Mouse (Mus musculus) hindbrain, embryonic 12.5 days (tissue): ENCODE data around the gene Gm49721. TPM values are rescaled to one million over a fixed set of nuclear protein-coding genes. Genes with fewer than 3 reads are reported as not detected.
A peak's percentile ranks its signal among the peaks of the same experiment; 100 is the strongest.
"Not testable (repeated sequence)": the region's sequence is repeated elsewhere in the genome, so short reads cannot be mapped to it uniquely, and the experiment has no call there.

Experiments used
- ATAC-seq: fragments of 200-750 bp; cut with Nextera tagmentation; 2 replicates; pipeline ENCODE4 v1.8.0; 2017; ENCODE audit warnings: moderate TSS enrichment; ENCODE audit not compliant: low FRiP score
- H3K27ac ChIP-seq: fragments of 300-500 bp; sonication (generic); 2 replicates; pipeline ENCODE4 v1.5.1; 2016; ENCODE audit warnings: mild to moderate bottlenecking
- H3K27me3 ChIP-seq: fragments of 300-500 bp; sonication (generic); 2 replicates; pipeline ENCODE4 v1.6.1; 2016; ENCODE audit warnings: mild to moderate bottlenecking
- H3K36me3 ChIP-seq: fragments of 300-500 bp; sonication (generic); 2 replicates; pipeline ENCODE4 v1.6.1; 2016; ENCODE audit warnings: mild to moderate bottlenecking
- H3K4me1 ChIP-seq: fragments of 300-500 bp; sonication (generic); 2 replicates; pipeline ENCODE4 v1.6.1; 2016
- H3K4me2 ChIP-seq: fragments of 300-500 bp; sonication (generic); replicated peaks from 2 replicates; pipeline ENCODE4 v1.6.1; 2016; ENCODE audit warnings: mild to moderate bottlenecking
- H3K4me3 ChIP-seq: fragments of 300-500 bp; sonication (generic); 2 replicates; pipeline ENCODE4 v1.5.1; 2016; ENCODE audit warnings: mild to moderate bottlenecking
- H3K9ac ChIP-seq: fragments of 300-500 bp; sonication (generic); 2 replicates; pipeline ENCODE4 v1.6.1; 2016; ENCODE audit warnings: mild to moderate bottlenecking, moderate library complexity
- H3K9me3 ChIP-seq: fragments of 300-500 bp; sonication (generic); replicated peaks from 2 replicates; pipeline ENCODE4 v1.6.1; 2016; ENCODE audit warnings: mild to moderate bottlenecking
- WGBS: fragments of 180-500 bp; shearing (Covaris S2); methylation state at CpG from one replicate; pipeline ENCODE4 v1.1.7; 2016; 5-methylcytosine and 5-hydroxymethylcytosine counted together
- polyA plus RNA-seq: library from polyadenylated mRNA; unstranded; fragments of >200 nt; fragmentation: Nextera tagmentation; extraction: Ambion mirVana; gene quantifications from 2 replicates; pipeline ENCODE4 v1.2.1, GENCODE M21; 2016

Gm49721 gene
- polyA plus RNA-seq = 0.48 and 0.84 TPM in 2 replicates

- H3K27ac ChIP-seq, H3K36me3 ChIP-seq, H3K9me3 ChIP-seq, H3K4me1 ChIP-seq, H3K27me3 ChIP-seq: not testable (repeated sequence)
- H3K4me3 ChIP-seq = peak within 1 kb of the TSS; percentile 50
- H3K4me2 ChIP-seq = peak within 1 kb of the TSS; percentile 54
- H3K9ac ChIP-seq = peak within 1 kb of the TSS; percentile 62
- peak; percentile 98 for ATAC-seq
- WGBS = 1% methylated on average over 45 of the region's 68 CpGs
These were observed at the start of gene Gm49721 for GRCm38 (mm10) chr17:6978287-6979248. Gene Gm49721 (plus strand): TSS chr17:6978904.

GRCm38 (mm10) chr17:6931625-6932024, 47.1 kb upstream of the Gm49721 start:
- not testable (repeated sequence) for ATAC-seq, H3K4me2 ChIP-seq, H3K9ac ChIP-seq, H3K36me3 ChIP-seq, H3K9me3 ChIP-seq, H3K27ac ChIP-seq, H3K4me3 ChIP-seq, H3K4me1 ChIP-seq, H3K27me3 ChIP-seq
- 96% methylated on average over 7 of the region's 7 CpGs for WGBS

DNA sequence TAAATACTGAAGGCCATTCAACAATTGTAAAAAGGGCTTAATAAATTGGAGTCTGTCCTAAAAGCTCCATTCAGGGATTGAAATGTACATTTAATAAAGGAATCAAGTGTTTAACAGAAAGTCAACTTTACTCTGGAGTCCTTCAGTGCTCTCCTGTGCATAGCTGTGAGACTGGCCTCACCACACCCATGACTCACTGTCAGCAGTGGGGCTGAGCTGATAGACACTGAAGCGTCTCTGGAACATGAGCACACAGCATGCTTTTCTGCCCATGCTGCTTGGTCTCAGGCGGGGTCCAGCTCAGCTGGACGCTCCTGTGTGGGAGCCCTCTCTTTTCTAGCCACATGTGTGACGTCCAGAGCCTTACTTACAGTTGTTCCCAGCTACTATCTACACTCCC, 36.1 kb upstream of the Gm49721 start:
- H3K36me3 ChIP-seq, H3K9me3 ChIP-seq, H3K27me3 ChIP-seq, H3K4me3 ChIP-seq, ATAC-seq, H3K4me1 ChIP-seq, H3K27ac ChIP-seq, H3K9ac ChIP-seq, H3K4me2 ChIP-seq: not testable (repeated sequence)
- WGBS = no CpG with 5 or more reads among the region's 4 CpGs

GRCm38 (mm10) chr17:6947637-6947983, 31.1 kb upstream of the Gm49721 start:
- not testable (repeated sequence) for H3K27ac ChIP-seq, H3K4me1 ChIP-seq, H3K27me3 ChIP-seq, H3K9me3 ChIP-seq, H3K36me3 ChIP-seq, ATAC-seq
- H3K9ac ChIP-seq = peak overlapping the region; percentile 23; the same call in 1 of the 2 replicates
- peak overlapping the region; percentile 52 for H3K4me3 ChIP-seq
- peak overlapping the region; percentile 62 for H3K4me2 ChIP-seq
- no CpG with 5 or more reads among the region's 8 CpGs for WGBS

GRCm38 (mm10) chr17:6947984-6948768, 30.5 kb upstream of the Gm49721 start, which contains the start of gene Rsph3b:
Gene Rsph3b (minus strand): TSS chr17:6948682.
- H3K9me3 ChIP-seq, H3K27me3 ChIP-seq: not testable (repeated sequence)
- H3K4me3 ChIP-seq = peak within 1 kb of the TSS; percentile 52

DNA sequence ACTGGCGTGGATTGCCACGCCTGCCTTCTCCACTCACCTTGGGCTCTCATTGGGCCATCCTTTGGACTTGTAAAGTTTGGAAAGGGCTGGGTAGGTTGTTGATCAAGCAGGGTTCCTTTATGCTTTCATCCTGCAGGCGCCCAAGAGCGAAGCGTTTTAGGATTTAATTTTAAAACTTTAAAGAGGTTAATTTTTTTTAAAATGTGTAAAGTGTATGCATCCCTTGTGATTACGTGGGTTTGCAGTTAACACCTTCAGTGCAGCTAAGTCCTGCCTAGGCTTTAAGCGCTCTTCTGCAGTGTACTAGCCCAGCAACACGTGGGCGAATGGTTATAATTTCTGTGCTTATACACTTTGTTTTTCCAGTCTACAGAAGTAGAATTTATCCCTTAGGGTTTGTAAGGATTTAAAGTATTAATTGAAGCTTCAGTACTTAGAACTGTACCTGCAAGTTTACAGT, 29.9 kb upstream of the Gm49721 start:
- not testable (repeated sequence) for H3K4me1 ChIP-seq, H3K36me3 ChIP-seq, H3K27me3 ChIP-seq, H3K9me3 ChIP-seq
- peak; percentile 42 for ATAC-seq
- peak overlapping the region; percentile 85 for H3K27ac ChIP-seq
- 20% methylated on average over 9 of the region's 9 CpGs for WGBS
- H3K4me2 ChIP-seq = peak overlapping the region; percentile 62
- H3K9ac ChIP-seq = peak overlapping the region; percentile 56
- peak overlapping the region; percentile 52 for H3K4me3 ChIP-seq

More at GRCm38 (mm10) chr17:6947984-6948768, 30.5 kb upstream of the Gm49721 start, which contains the start of gene Rsph3b:
- peak; percentile 98 for ATAC-seq
- H3K27ac ChIP-seq = peak within 1 kb of the TSS; percentile 85
- not testable (repeated sequence) for H3K4me1 ChIP-seq, H3K36me3 ChIP-seq
- H3K4me2 ChIP-seq = peak within 1 kb of the TSS; percentile 62
- WGBS = under 1% methylated on average over 73 of the region's 73 CpGs
- H3K9ac ChIP-seq = peak within 1 kb of the TSS; percentile 56

DNA sequence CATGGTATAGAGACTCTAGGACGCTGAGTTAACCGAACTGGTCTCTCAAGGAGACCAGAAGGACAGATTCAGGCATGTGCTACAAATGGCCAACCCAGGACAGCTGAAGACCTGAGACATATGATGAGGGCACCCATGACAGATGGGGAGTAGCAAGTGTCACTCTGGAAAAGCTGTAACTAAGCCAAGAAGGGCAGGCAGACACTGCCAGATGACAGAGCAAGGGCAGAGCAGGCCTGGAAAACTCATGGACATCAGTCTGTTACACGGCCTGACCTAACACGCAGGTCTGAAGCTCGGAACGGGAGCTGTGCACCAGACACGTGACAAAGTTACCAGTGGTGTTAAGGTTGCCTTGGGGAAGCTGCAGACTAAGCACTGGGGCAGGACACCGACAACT, 19.8 kb upstream of the Gm49721 start:
- ATAC-seq, H3K27me3 ChIP-seq, H3K4me3 ChIP-seq, H3K4me1 ChIP-seq, H3K27ac ChIP-seq, H3K4me2 ChIP-seq, H3K9ac ChIP-seq, H3K36me3 ChIP-seq, H3K9me3 ChIP-seq: not testable (repeated sequence)
- WGBS = 85% methylated on average over 7 of the region's 8 CpGs

- H3K4me1 ChIP-seq, H3K36me3 ChIP-seq, ATAC-seq, H3K9ac ChIP-seq, H3K27ac ChIP-seq, H3K27me3 ChIP-seq, H3K9me3 ChIP-seq: not testable (repeated sequence)
- peak overlapping the region; percentile 51 for H3K4me2 ChIP-seq
- peak overlapping the region; percentile 51 for H3K4me3 ChIP-seq
- 74% methylated on average over 4 of the region's 6 CpGs for WGBS
These were observed 19.0 kb upstream of the Gm49721 start for GRCm38 (mm10) chr17:6959543-6960259.

DNA sequence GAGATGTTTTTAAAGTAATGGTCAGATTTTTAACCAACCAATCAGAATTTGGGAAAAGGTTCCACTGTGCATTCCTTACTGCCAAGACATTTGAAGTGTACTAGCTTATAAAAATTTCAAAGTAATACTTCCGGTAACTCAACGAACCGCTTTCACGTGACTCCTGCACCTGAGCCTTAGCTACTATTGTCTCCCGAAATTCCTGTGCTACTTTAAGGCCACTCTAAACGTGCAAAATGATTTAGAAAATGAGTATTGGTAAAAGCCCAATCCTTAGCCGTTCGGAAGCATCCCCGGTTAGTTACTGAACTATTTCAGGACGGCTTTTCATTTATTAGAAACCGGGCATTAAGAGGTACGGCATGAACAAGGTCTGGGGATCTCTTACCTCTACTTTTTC, 18.4 kb upstream of the Gm49721 start:
- not testable (repeated sequence) for H3K27ac ChIP-seq, H3K9me3 ChIP-seq, H3K9ac ChIP-seq, H3K36me3 ChIP-seq, H3K27me3 ChIP-seq, ATAC-seq, H3K4me1 ChIP-seq
- peak overlapping the region; percentile 51 for H3K4me2 ChIP-seq
- peak overlapping the region; percentile 51 for H3K4me3 ChIP-seq
- under 1% methylated on average over 12 of the region's 12 CpGs for WGBS

GRCm38 (mm10) chr17:6960776-6961175, 17.9 kb upstream of the Gm49721 start, which contains the start of gene Tagap1:
Gene Tagap1 (minus strand): TSS chr17:6961156.
- peak within 1 kb of the TSS; percentile 51 for H3K4me2 ChIP-seq
- H3K4me3 ChIP-seq = peak within 1 kb of the TSS; percentile 51
- not testable (repeated sequence) for ATAC-seq, H3K9me3 ChIP-seq, H3K4me1 ChIP-seq, H3K27me3 ChIP-seq, H3K36me3 ChIP-seq
- peak within 1 kb of the TSS; percentile 52; the same call in 1 of the 2 replicates for H3K27ac ChIP-seq
- H3K9ac ChIP-seq = peak within 1 kb of the TSS; percentile 67
- under 1% methylated on average over 24 of the region's 51 CpGs for WGBS

DNA sequence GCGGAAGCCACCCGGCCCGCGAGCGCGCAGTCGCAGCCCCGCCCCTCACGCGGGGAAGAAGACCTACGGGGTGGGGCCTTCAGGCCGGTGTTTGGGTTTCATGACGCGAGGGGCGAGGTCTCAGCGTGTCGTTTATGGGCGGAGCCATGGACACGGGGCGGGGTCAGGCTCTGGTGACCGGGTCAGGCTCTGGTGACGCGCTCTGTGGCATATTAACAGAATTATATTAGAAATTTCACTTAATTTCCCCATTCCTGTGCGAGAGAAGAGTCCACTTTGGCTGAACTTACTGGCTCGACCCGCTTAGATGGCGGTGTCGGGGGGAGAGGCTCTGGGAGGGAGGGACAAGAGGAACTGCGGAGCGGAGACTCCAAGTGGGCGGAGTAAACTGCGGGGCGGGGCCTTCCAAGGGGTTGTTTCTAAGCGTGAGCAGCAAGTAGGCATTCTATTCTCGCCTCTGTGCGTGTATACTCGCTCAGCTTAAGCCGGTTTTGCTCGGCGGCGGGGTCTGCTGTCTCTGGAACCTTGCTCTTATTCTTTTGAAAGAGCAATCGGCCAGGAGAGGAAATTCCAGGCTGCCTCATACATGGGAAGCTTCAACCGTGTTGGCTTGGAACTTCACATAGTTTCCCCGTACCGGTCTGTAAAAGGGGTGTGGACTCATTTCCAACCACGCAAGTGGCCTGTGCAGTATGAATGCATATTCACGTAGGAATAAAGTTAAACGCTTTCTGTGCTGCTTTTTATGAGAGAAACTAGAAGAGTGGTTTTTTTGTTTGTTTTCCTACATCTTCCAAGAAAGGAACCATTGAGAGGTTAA, 17.3 kb upstream of the Gm49721 start:
- H3K4me3 ChIP-seq = peak overlapping the region; percentile 51
- H3K9ac ChIP-seq, H3K9me3 ChIP-seq, H3K27me3 ChIP-seq, H3K36me3 ChIP-seq, H3K4me1 ChIP-seq, H3K27ac ChIP-seq: not testable (repeated sequence)
- WGBS = 2% methylated on average over 19 of the region's 48 CpGs
- peak; percentile 98 for ATAC-seq
- peak overlapping the region; percentile 42 for H3K4me2 ChIP-seq
